Mouse (Mus musculus) olfactory bulb, adult 2 months (tissue): Measurements from ENCODE around the gene Tmem107.

Source experiments
- CTCF ChIP-seq: fragments of 200-500 bp; IDR thresholded peaks from 2 replicates; pipeline ENCODE4 v1.5.1; 2012; ENCODE audit warnings: low read depth, mild to moderate bottlenecking, low read length, moderate library complexity; ENCODE audit not compliant: insufficient read depth
- POLR2A ChIP-seq: fragments of 200-500 bp; IDR thresholded peaks from 2 replicates; pipeline ENCODE4 v1.6.1; 2012; ENCODE audit warnings: mild to moderate bottlenecking, low read depth, low read length, moderate library complexity; ENCODE audit not compliant: insufficient read depth

GRCm38 (mm10) chr11:69035411-69035810, 35.2 kb upstream of the Tmem107 start:
- TF ChIP-seq CTCF (no peak), POLR2A (no peak)
